Mouse (Mus musculus): Measurements from ENCODE around the gene Cox14. TPM values are rescaled to one million over a fixed set of nuclear protein-coding genes. Genes with fewer than 3 reads are reported as not detected.

The Cox14 gene
- polyA plus RNA-seq (2017; shearing (Covaris generic)) = 115 TPM

GRCm38 (mm10) chr15:99725341-99726155, at the start of gene Cox14:
Gene Cox14 (plus strand): TSS chr15:99725618.

GRCm38 (mm10) chr15:99701999-99702900, 23.2 kb upstream of the Cox14 start, which contains the start of gene Smarcd1:
Gene Smarcd1 (plus strand): TSS chr15:99702129.

GRCm38 (mm10) chr15:99705440-99706048, 19.9 kb upstream of the Cox14 start, which contains the start of gene Gm17349:
Gene Gm17349 (minus strand): TSS chr15:99705490.

GRCm38 (mm10) chr15:99717386-99718334, 7.8 kb upstream of the Cox14 start, which contains the start of gene Gpd1:
Gene Gpd1 (plus strand): TSS chr15:99717515.

GRCm38 (mm10) chr15:99772881-99772924, 47.3 kb downstream of the Cox14 start, which contains the start of gene Cers5:
Gene Cers5 (minus strand): TSS chr15:99772885.

Other genes with a start within 250 kb of the Cox14 start
- gene Faim2, start 197.5 kb upstream of the Cox14 start, polyA plus RNA-seq (2017; shearing (Covaris generic)) = not detected
- not detected for gene Aqp2, start 146.6 kb upstream of the Cox14 start, polyA plus RNA-seq (2017; shearing (Covaris generic))
- gene Aqp5, start 134.8 kb upstream of the Cox14 start, polyA plus RNA-seq (2017; shearing (Covaris generic)) = not detected
- gene Aqp6, start 124.2 kb upstream of the Cox14 start, polyA plus RNA-seq (2017; shearing (Covaris generic)) = not detected
- gene Racgap1, start 74.0 kb upstream of the Cox14 start, polyA plus RNA-seq (2017; shearing (Covaris generic)) = 10.4 TPM
- 0.61 TPM for gene Asic1, start 55.2 kb upstream of the Cox14 start, polyA plus RNA-seq (2017; shearing (Covaris generic))
- 24.9 TPM for gene Smarcd1, start 23.5 kb upstream of the Cox14 start, polyA plus RNA-seq (2017; shearing (Covaris generic))
- not detected for gene Gm17349, start 20.1 kb upstream of the Cox14 start, polyA plus RNA-seq (2017; shearing (Covaris generic))
- not detected for gene Gpd1, start 8.1 kb upstream of the Cox14 start, polyA plus RNA-seq (2017; shearing (Covaris generic))
- 64.6 TPM for gene Cers5, start 47.3 kb downstream of the Cox14 start, polyA plus RNA-seq (2017; shearing (Covaris generic))
- 0.54 TPM for gene Lima1, start 149.8 kb downstream of the Cox14 start, polyA plus RNA-seq (2017; shearing (Covaris generic))
- gene Fam186a, start 241.4 kb downstream of the Cox14 start, polyA plus RNA-seq (2017; shearing (Covaris generic)) = not detected
- gene Larp4, start 244.4 kb downstream of the Cox14 start, polyA plus RNA-seq (2017; shearing (Covaris generic)) = 56.8 TPM